Mouse (Mus musculus) small intestine, adult 2 months (tissue): Measurements from ENCODE around the gene Svop.

Source experiments
- CTCF ChIP-seq: fragments of 200-500 bp; IDR thresholded peaks from 2 replicates; pipeline ENCODE4 v1.5.1; 2012; ENCODE audit warnings: low read depth, mild to moderate bottlenecking, control low read depth, inconsistent platforms, low read length, moderate library complexity, mixed read lengths; ENCODE audit not compliant: insufficient replicate concordance, insufficient read length; ENCODE audit errors: extremely low read depth
- POLR2A ChIP-seq: fragments of 200-500 bp; IDR thresholded peaks from 2 replicates; pipeline ENCODE4 v1.6.1; 2012; ENCODE audit warnings: low read depth, mild to moderate bottlenecking, control low read depth, inconsistent platforms, low read length, moderate library complexity

GRCm38 (mm10) chr5:113985737-113986136 lies 105.6 kb downstream of the Svop start:
- no peak for TF ChIP-seq POLR2A
- no peak for TF ChIP-seq CTCF
